In the genomic region with DNA sequence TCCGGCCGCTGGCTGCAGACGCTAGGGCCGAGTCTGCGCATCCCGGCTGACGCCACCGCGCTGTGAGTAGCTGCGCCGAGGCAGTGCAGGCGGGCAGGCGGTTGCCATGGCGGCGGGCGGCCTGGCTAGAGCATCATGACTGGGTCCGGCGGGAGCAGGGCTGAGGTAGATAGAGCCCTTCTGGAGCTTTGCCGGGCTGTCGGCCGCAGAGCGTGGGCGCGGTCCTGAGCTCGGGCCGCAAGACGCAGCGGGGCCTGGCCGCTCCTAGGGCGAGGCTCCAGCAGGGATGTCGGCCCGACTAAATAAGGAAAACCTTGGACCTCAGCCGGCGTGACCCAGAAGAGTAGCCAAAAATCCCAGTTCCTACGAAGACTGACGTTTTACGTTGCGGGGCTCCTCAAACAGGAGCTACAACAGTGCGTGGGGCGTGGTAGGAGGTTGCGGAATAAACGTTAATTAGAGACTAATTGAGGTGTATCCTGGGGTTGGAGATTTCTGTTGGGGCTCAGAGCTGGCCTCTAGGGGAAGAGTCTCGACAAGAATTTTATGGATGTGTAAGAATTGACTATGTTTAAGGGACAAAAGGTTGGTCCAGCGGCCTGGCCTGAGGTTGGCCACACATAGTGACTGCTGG, we compare ENCODE assay signal across 8 mouse cellular contexts. TPM values are rescaled to one million over a fixed set of nuclear protein-coding genes. Genes with fewer than 3 reads are reported as not detected.
DNase-seq lines count a peak whose midpoint lies in the region; ATAC-seq and TF ChIP-seq lines count a peak whose summit lies in the region.

No protein-coding gene starts in this region.

- peak overlapping the region; percentile 81 for H3K9ac ChIP-seq in heart, embryonic 11.5 days (ENCODE audit: low read depth, low read length)
- H3K9ac ChIP-seq in kidney, embryonic 16.5 days (replicated peaks; ENCODE audit: low read length) = peak overlapping the region; percentile 89
- H3K9ac ChIP-seq in liver, embryonic 15.5 days = peak overlapping the region; percentile 85
- peak overlapping the region; percentile 96 for H3K9ac ChIP-seq in neural tube, embryonic 14.5 days (replicated peaks; ENCODE audit: low read depth, low read length)

- peak; percentile 81 for ATAC-seq in heart, embryonic 11.5 days (replicated peaks; ENCODE audit: insufficient number of reproducible peaks, low FRiP score, low TSS enrichment)
- peak; percentile 82 for ATAC-seq in kidney, embryonic 16.5 days (ENCODE audit: low FRiP score, low TSS enrichment)
- ATAC-seq in liver, embryonic 15.5 days (ENCODE audit: insufficient read depth) = peak; percentile 63
- ATAC-seq in neural tube, embryonic 14.5 days (ENCODE audit: low read depth) = peak; percentile 83

- TF ChIP-seq CTCF in C2C12 (IDR thresholded peaks at IDR 0.05; ENCODE audit: control insufficient read depth, insufficient read depth, insufficient read length) = no peak
- TF ChIP-seq CTCF in bone marrow, adult 2 months (IDR thresholded peaks at IDR 0.05; ENCODE audit: control insufficient read depth, insufficient read depth, low read length) = no peak
- TF ChIP-seq CTCF in thymus, adult 2 months (IDR thresholded peaks at IDR 0.05; ENCODE audit: borderline replicate concordance, control insufficient read depth, extremely low read depth, insufficient read depth, low read length, poor library complexity) = no peak

- peaks cover 8% of the 10 kb centered on the region for H3K36me3 ChIP-seq in C2C12 (ENCODE audit: control insufficient read depth, insufficient read depth)
- no peaks in the 10 kb centered on the region for H3K36me3 ChIP-seq in erythroblast, embryonic 14.5 days (ENCODE audit: control insufficient read depth)
- no peaks in the 10 kb centered on the region for H3K36me3 ChIP-seq in heart, embryonic 11.5 days (ENCODE audit: control insufficient read depth, insufficient read depth, low read length)
- H3K36me3 ChIP-seq in kidney, embryonic 16.5 days (ENCODE audit: insufficient read depth, low read length) = no peaks in the 10 kb centered on the region
- no peaks in the 10 kb centered on the region for H3K36me3 ChIP-seq in liver, embryonic 15.5 days (replicated peaks)
- no peaks in the 10 kb centered on the region for H3K36me3 ChIP-seq in neural tube, embryonic 14.5 days (ENCODE audit: control insufficient read depth, insufficient read depth, low read length)
- no peaks in the 10 kb centered on the region for H3K36me3 ChIP-seq in thymus, adult 2 months (ENCODE audit: control insufficient read depth, insufficient read depth, low read length)

- peaks cover 55% of the 10 kb centered on the region for H3K79me2 ChIP-seq in C2C12 (ENCODE audit: control insufficient read depth, insufficient read depth)

- peak overlapping the region; percentile 85 for H3ac ChIP-seq in C2C12 (ENCODE audit: control insufficient read depth, insufficient read length, low read depth)

- no peaks in the 10 kb centered on the region for H3K27me3 ChIP-seq in C2C12 (ENCODE audit: control insufficient read depth, insufficient read depth, insufficient read length)
- 0 out of 2 replicates have a peak, but pooled peaks cover 2% of the 10 kb centered on the region for H3K27me3 ChIP-seq in erythroblast, embryonic 14.5 days (ENCODE audit: control insufficient read depth)
- no peaks in the 10 kb centered on the region for H3K27me3 ChIP-seq in heart, embryonic 11.5 days (ENCODE audit: control insufficient read depth, insufficient read depth, low read length)
- H3K27me3 ChIP-seq in kidney, embryonic 16.5 days (ENCODE audit: insufficient read depth, low read length) = no peaks in the 10 kb centered on the region
- no peaks in the 10 kb centered on the region for H3K27me3 ChIP-seq in liver, embryonic 15.5 days
- H3K27me3 ChIP-seq in neural tube, embryonic 14.5 days (ENCODE audit: control insufficient read depth, insufficient read depth, low read length) = no peaks in the 10 kb centered on the region
- H3K27me3 ChIP-seq in thymus, adult 2 months (ENCODE audit: control insufficient read depth, insufficient read depth, low read length) = no peaks in the 10 kb centered on the region

- H3K4me3 ChIP-seq in C2C12 (ENCODE audit: insufficient read depth, poor library complexity, severe bottlenecking) = peak overlapping the region; percentile 42
- peak overlapping the region; percentile 72 for H3K4me3 ChIP-seq in bone marrow, adult 2 months (replicated peaks; ENCODE audit: control insufficient read depth, low read depth, low read length)
- H3K4me3 ChIP-seq in erythroblast, embryonic 14.5 days (replicated peaks) = peak overlapping the region; percentile 85
- H3K4me3 ChIP-seq in heart, embryonic 11.5 days (ENCODE audit: low read depth, low read length) = peak overlapping the region; percentile 69
- H3K4me3 ChIP-seq in kidney, embryonic 16.5 days (ENCODE audit: low read length) = peak overlapping the region; percentile 67
- peak overlapping the region; percentile 81 for H3K4me3 ChIP-seq in liver, embryonic 15.5 days (replicated peaks)
- H3K4me3 ChIP-seq in neural tube, embryonic 14.5 days (ENCODE audit: low read depth, low read length) = peak overlapping the region; percentile 86
- peak overlapping the region; percentile 70 for H3K4me3 ChIP-seq in thymus, adult 2 months (ENCODE audit: control insufficient read depth, insufficient read depth, low read length)

- peak overlapping the region; percentile 87 for H3K27ac ChIP-seq in bone marrow, adult 2 months (ENCODE audit: control insufficient read depth, insufficient read depth, low read depth, low read length, poor library complexity)
- H3K27ac ChIP-seq in heart, embryonic 11.5 days (ENCODE audit: low read depth, low read length) = peak overlapping the region; percentile 92
- peak overlapping the region; percentile 81 for H3K27ac ChIP-seq in kidney, embryonic 16.5 days (ENCODE audit: low read length)
- peak overlapping the region; percentile 91 for H3K27ac ChIP-seq in liver, embryonic 15.5 days (replicated peaks)
- H3K27ac ChIP-seq in neural tube, embryonic 14.5 days (ENCODE audit: low read depth, low read length) = peak overlapping the region; percentile 96
- H3K27ac ChIP-seq in thymus, adult 2 months (ENCODE audit: control insufficient read depth, insufficient read depth, low read length) = no peak overlapping the region

- TF ChIP-seq POLR2A in bone marrow, adult 2 months (IDR thresholded peaks at IDR 0.05; ENCODE audit: borderline replicate concordance, control insufficient read depth, low read depth, low read length) = no peak
- TF ChIP-seq POLR2A in thymus, adult 2 months (IDR thresholded peaks at IDR 0.05; ENCODE audit: control insufficient read depth, extremely low read depth, insufficient read depth, low read length, poor library complexity) = no peak

- H3K79me3 ChIP-seq in C2C12 (ENCODE audit: low read depth) = peaks cover 42% of the 10 kb centered on the region

- no peaks in the 10 kb centered on the region; the same call in 1 of the 2 replicates for H3K4me1 ChIP-seq in bone marrow, adult 2 months (ENCODE audit: control insufficient read depth, insufficient read depth, low read length)
- peaks cover 38% of the 10 kb centered on the region for H3K4me1 ChIP-seq in erythroblast, embryonic 14.5 days (ENCODE audit: control insufficient read depth)
- peaks cover 13% of the 10 kb centered on the region for H3K4me1 ChIP-seq in heart, embryonic 11.5 days (ENCODE audit: control insufficient read depth, insufficient read depth, low read length)
- H3K4me1 ChIP-seq in kidney, embryonic 16.5 days (ENCODE audit: insufficient read depth, low read length) = peaks cover 17% of the 10 kb centered on the region
- peaks cover 43% of the 10 kb centered on the region for H3K4me1 ChIP-seq in liver, embryonic 15.5 days (replicated peaks)
- peaks cover 25% of the 10 kb centered on the region for H3K4me1 ChIP-seq in neural tube, embryonic 14.5 days (ENCODE audit: control insufficient read depth, insufficient read depth, low read length)
- peaks cover 19% of the 10 kb centered on the region for H3K4me1 ChIP-seq in thymus, adult 2 months (replicated peaks; ENCODE audit: control insufficient read depth, insufficient read depth, low read length)

- peak overlapping the region; percentile 98 for H3K4me2 ChIP-seq in heart, embryonic 11.5 days
- peak overlapping the region; percentile 81 for H3K4me2 ChIP-seq in kidney, embryonic 16.5 days (replicated peaks; ENCODE audit: low read depth, low read length)
- H3K4me2 ChIP-seq in liver, embryonic 15.5 days = peak overlapping the region; percentile 100
- H3K4me2 ChIP-seq in neural tube, embryonic 14.5 days (ENCODE audit: low read depth, low read length) = peak overlapping the region; percentile 91

- WGBS in bone marrow, adult 2 months = 3% methylated on average over 44 of the region's 44 CpGs
- WGBS in heart, embryonic 11.5 days (ENCODE audit: insufficient replicate concordance) = under 1% methylated on average over 44 of the region's 44 CpGs
- under 1% methylated on average over 44 of the region's 44 CpGs for WGBS in kidney, embryonic 16.5 days
- 2% methylated on average over 44 of the region's 44 CpGs for WGBS in liver, embryonic 15.5 days (ENCODE audit: insufficient replicate concordance)
- under 1% methylated on average over 44 of the region's 44 CpGs for WGBS in neural tube, embryonic 14.5 days
- WGBS in thymus, adult 2 months = 5% methylated on average over 44 of the region's 44 CpGs

- peak; percentile 65 for DNase-seq in thymus, adult 2 months

- H3K9me3 ChIP-seq in erythroblast, embryonic 14.5 days (ENCODE audit: control insufficient read depth, low read length) = no peaks in the 10 kb centered on the region
- no peaks in the 10 kb centered on the region for H3K9me3 ChIP-seq in heart, embryonic 11.5 days (replicated peaks; ENCODE audit: control insufficient read depth, low read length)
- H3K9me3 ChIP-seq in kidney, embryonic 16.5 days (ENCODE audit: low read length) = no peaks in the 10 kb centered on the region
- no peaks in the 10 kb centered on the region for H3K9me3 ChIP-seq in liver, embryonic 15.5 days (replicated peaks)
- H3K9me3 ChIP-seq in neural tube, embryonic 14.5 days (ENCODE audit: control insufficient read depth, low read length) = no peaks in the 10 kb centered on the region

RNA-seq across cellular contexts. Expression of gene Pkd1, which starts 0.9 kb away (rescaled TPM):
- polyA plus RNA-seq in C2C12 (2012; fragmentation: generic; extraction: Trizol) = 50.6 TPM
- polyA plus RNA-seq in bone marrow, adult 2 months (2011; ENCODE audit: insufficient read depth, insufficient read length, low replicate concordance, missing spikeins) = 10.4 and 17.9 TPM in 2 replicates
- polyA plus RNA-seq in erythroblast, embryonic 14.5 days (2012) = 0.14 and 0.21 TPM in 2 replicates
- 8.9 and 9.2 TPM in 2 replicates for polyA plus RNA-seq in heart, embryonic 11.5 days (2014; fragmentation: Nextera tagmentation; extraction: Ambion mirVana)
- 22.5 and 24.3 TPM in 2 replicates for polyA plus RNA-seq in kidney, embryonic 16.5 days (2015; fragmentation: Nextera tagmentation; extraction: Ambion mirVana)
- 2.6 and 3.0 TPM in 2 replicates for polyA plus RNA-seq in liver, embryonic 15.5 days (2015; fragmentation: Nextera tagmentation; extraction: Ambion mirVana)
- 30.8 and 37.5 TPM in 2 replicates for polyA plus RNA-seq in neural tube, embryonic 14.5 days (2014; fragmentation: Nextera tagmentation; extraction: Ambion mirVana)
- 85.0 and 92.8 TPM in 2 replicates for polyA plus RNA-seq in thymus, adult 2 months (2012; rRNA removed)

RNA-seq across cellular contexts. Expression of gene Rab26, which starts 16.5 kb away (rescaled TPM):
- 0.42 TPM for polyA plus RNA-seq in C2C12 (2012; fragmentation: generic; extraction: Trizol)
- not detected in 2 replicates for polyA plus RNA-seq in bone marrow, adult 2 months (2011; ENCODE audit: insufficient read depth, insufficient read length, low replicate concordance, missing spikeins)
- 0.09 TPM in 1 of 2 replicates, not detected in the other for polyA plus RNA-seq in erythroblast, embryonic 14.5 days (2012)
- polyA plus RNA-seq in heart, embryonic 11.5 days (2014; fragmentation: Nextera tagmentation; extraction: Ambion mirVana) = 1.1 and 1.9 TPM in 2 replicates
- polyA plus RNA-seq in kidney, embryonic 16.5 days (2015; fragmentation: Nextera tagmentation; extraction: Ambion mirVana) = 2.8 and 3.0 TPM in 2 replicates
- 0.64 and 0.74 TPM in 2 replicates for polyA plus RNA-seq in liver, embryonic 15.5 days (2015; fragmentation: Nextera tagmentation; extraction: Ambion mirVana)
- polyA plus RNA-seq in neural tube, embryonic 14.5 days (2014; fragmentation: Nextera tagmentation; extraction: Ambion mirVana) = 1.8 and 5.7 TPM in 2 replicates
- polyA plus RNA-seq in thymus, adult 2 months (2012; rRNA removed) = 1.6 and 1.9 TPM in 2 replicates

RNA-seq across cellular contexts. Expression of gene Traf7, which starts 22.8 kb away (rescaled TPM):
- polyA plus RNA-seq in C2C12 (2012; fragmentation: generic; extraction: Trizol) = 142 TPM
- 79.2 and 108 TPM in 2 replicates for polyA plus RNA-seq in bone marrow, adult 2 months (2011; ENCODE audit: insufficient read depth, insufficient read length, low replicate concordance, missing spikeins)
- 11.3 and 12.7 TPM in 2 replicates for polyA plus RNA-seq in erythroblast, embryonic 14.5 days (2012)
- polyA plus RNA-seq in heart, embryonic 11.5 days (2014; fragmentation: Nextera tagmentation; extraction: Ambion mirVana) = 72.3 and 80.1 TPM in 2 replicates
- 102 and 113 TPM in 2 replicates for polyA plus RNA-seq in kidney, embryonic 16.5 days (2015; fragmentation: Nextera tagmentation; extraction: Ambion mirVana)
- polyA plus RNA-seq in liver, embryonic 15.5 days (2015; fragmentation: Nextera tagmentation; extraction: Ambion mirVana) = 32.9 and 35.2 TPM in 2 replicates
- polyA plus RNA-seq in neural tube, embryonic 14.5 days (2014; fragmentation: Nextera tagmentation; extraction: Ambion mirVana) = 74.2 and 76.6 TPM in 2 replicates
- polyA plus RNA-seq in thymus, adult 2 months (2012; rRNA removed) = 339 and 362 TPM in 2 replicates
